Mouse (Mus musculus): Measurements from ENCODE around the gene Ankrd13c.

DNA sequence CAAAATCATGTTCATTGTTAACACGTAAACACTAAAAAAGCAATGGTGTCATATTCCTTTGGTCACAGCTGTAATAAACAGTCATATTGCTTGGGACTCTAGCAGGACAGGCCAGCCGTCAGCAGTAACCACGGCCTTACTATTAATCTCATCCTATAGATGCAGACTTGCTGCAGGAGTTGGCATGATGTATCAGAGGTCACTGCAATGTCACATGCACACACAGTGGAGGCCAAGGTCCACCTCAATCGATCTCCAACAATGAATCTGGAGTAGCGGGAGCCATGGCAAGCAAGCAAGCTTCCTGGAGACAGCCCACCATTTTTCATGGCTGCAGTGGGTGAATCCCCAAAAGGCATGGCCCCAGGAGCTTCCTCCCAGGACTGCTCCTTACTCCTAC is 45.3 kb upstream of the Ankrd13c start:
- TF ChIP-seq GATA1 (IDR thresholded peaks at IDR 0.05; ENCODE audit: borderline replicate concordance, low read length): no peak
- TF ChIP-seq FLI1 (IDR thresholded peaks at IDR 0.05; ENCODE audit: low read length): no peak

Data from megakaryocyte, embryonic 14.5 days (primary cell).